Mouse (Mus musculus) heart, postnatal 10 days (tissue): ENCODE results near the gene Pign. TPM values are rescaled to one million over a fixed set of nuclear protein-coding genes. Genes with fewer than 3 reads are reported as not detected.

Experiments
- DNase-seq, 2 experiments: peaks; one replicate each; pipeline ENCODE4 v3.0.0; 2021
- intact Hi-C: fragments of 180-260 bp; cut with DNase I; formaldehyde crosslinking; loops from one replicate; pipeline ENCODE4 v1.15.1; 2025
- microRNA-seq, 2 experiments: library from miRNA; unstranded; fragments of <30 nt; microRNA quantifications; one replicate each; pipeline ENCODE4 v1.2.0; 2022
- total RNA-seq, 2 experiments: library from RNA; stranded (reverse); gene quantifications; 2 replicates each; pipeline ENCODE4 v1.2.3; 2021

The Pign gene
- total RNA-seq, 2 experiments from 2014 or later, result 24.4 to 25.6 TPM

DNA sequence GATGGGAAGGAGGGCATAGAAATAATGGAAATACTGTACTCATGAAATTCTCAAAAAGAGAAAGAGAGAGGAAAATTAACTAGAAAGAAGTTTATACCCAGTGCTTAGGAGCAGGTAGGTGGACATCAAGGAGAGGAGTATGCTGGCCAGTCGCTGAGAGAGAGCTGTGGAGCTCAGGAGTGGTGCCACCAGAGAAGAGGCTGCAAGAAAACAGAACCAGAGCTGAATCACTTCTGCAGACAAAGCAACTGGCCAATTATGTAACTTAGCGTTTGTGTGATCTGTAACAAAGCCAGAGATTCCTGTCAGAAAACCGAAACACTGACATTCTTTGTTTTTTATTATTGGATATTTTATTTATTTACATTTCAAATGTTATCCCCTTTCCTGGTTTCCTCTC lies 97.4 kb downstream of the Pign start:
- intact Hi-C loops, result no loop called here
- DNase-seq, result no peak

DNA sequence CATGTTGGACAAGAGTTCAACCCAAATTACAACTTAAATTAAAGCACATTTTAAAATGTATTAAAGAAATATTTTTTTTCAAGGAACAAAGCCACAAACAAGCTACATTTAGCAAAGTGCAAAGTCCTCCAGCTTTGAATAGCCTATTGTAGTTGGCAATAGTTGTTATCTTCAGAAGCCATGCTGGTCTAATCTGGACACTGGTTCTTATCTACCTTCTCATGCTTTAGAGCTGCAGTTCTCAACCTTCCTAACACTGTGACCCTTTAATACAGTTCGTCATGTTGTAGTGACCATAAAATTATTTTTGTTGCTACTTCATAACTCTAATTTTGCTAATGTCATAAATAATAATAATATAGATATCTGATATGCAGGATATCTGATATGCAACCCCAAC lies 99.2 kb downstream of the Pign start:
- intact Hi-C loops, result no loop called here
- no peak for DNase-seq

DNA sequence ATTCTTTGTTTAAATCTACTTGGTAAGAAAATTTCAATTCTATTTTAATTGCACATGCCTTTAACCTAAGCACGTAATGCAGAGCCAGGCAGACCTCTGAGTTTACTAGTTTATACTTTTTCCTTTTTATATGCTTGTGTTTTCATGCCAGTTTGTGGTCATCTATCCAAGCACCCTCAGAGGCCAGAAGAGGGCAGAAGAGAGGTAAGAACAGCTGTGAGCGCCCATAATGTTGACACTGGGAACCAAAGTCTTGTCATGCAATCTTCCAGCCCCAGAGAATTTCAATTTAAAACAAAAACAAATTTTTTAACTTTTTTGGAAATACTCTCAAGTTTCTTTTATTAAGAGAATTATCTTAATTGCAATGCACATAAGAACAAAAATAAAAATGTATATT lies 99.7 kb downstream of the Pign start:
- DNase-seq, result no peak
- intact Hi-C loops, result no loop called here

DNA sequence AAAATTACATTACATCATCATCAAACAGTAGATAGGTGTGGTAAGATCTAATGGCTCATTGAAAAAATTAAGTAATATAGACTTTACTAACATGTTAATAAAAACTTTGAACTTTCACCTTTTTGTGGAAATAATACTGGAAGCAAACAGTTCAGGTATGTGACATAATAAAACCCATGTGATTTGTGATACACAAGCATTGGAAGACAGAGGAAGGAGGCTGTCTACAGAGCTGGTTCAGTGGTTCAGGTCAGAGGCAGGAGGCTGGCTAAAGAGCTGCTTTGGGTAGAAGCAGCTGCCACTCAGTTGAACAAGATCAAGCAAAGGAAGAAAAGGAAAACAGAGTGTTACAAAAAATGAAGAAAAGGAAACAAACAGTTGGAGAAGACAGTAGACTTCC lies 107.4 kb downstream of the Pign start:
- intact Hi-C loops, result loop anchor here (5.0 kb wide), 1 partner anchor 569 kb away; no protein-coding TSS in a partner anchor
- DNase-seq, result no peak

DNA sequence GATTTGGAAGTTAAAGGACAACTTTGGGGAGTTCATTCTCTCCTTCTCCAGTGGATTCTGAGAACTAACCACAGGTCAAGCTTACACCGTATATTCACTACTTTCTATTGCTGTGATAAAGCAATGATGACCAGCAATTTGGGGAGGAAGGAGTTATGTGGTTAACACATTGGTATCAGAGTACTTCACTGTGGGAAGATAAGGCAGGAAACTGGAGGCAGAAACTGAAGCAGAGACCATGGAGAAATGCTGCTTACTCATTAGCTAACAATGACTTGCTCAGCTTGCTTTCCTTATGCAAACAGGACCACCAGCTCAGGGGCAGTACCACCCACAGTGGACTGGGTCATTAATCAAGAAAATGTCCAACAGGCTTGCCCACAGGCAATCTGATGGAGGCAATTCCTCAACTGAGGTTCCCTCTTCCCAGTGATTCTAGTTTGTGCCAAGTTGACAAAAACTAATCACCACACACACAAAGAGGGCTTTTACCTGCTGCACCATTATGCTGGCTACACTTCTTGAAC lies 108.2 kb downstream of the Pign start:
- intact Hi-C loops, result loop anchor here (5.0 kb wide), 1 partner anchor 568 kb away; no protein-coding TSS in a partner anchor
- DNase-seq, result no peak

DNA sequence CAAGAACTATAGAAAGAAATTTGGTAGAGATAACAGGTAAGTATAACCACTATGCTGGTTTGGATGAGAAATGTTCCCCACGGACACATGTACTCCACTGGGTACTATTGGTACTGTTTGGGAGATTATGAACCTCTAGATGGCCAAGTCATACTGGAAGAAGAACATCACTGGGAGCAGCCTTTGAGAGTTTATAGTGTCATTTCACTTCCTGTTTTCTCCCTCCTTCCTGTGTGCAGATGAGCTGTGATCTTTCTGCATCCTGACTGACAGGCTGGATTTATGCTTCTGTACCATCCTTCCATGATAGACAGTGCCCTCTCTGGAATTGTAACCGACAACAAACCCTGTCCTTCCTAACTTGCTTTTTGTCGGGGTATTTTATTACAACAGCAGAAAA lies 110.3 kb downstream of the Pign start:
- DNase-seq, result no peak
- intact Hi-C loops, result no loop called here

DNA sequence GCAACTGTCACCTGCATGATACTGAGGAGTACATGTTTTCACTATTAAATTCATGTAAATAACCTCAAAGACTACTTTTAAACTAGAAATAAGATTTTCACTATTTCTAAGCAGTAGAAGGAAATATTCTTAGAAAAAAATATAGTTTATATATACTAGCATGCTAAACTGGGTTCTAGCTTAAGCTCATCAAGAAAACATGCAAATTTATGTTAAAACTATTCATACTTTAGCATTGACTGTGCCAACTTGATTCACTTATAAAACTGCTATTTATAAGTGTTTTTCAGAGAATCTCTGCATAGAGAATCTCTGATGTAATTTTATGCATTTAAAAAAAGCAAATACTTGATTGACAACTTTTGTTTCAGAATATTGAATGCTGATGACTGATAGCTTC lies 113.3 kb downstream of the Pign start:
- intact Hi-C loops, result no loop called here
- DNase-seq, result no peak

DNA sequence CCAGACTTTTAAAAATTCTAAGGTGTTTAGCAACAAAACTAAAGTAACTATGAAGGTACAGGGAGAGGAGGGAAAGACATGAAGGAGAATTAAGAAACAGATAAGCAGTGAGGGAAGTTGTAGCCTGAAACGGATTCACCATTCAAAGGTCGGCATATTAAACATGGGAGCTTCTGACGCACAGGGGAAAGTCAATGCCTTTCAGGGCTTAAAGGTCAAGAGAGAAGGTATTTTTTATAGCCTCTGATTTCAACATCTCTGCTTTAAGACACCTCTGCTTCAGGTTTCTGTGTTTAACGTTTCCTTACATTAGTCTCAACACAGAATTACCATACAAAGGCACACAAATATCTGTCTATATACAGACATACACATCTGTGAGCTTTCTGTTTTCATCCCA lies 113.8 kb downstream of the Pign start:
- intact Hi-C loops, result no loop called here
- DNase-seq, result no peak

DNA sequence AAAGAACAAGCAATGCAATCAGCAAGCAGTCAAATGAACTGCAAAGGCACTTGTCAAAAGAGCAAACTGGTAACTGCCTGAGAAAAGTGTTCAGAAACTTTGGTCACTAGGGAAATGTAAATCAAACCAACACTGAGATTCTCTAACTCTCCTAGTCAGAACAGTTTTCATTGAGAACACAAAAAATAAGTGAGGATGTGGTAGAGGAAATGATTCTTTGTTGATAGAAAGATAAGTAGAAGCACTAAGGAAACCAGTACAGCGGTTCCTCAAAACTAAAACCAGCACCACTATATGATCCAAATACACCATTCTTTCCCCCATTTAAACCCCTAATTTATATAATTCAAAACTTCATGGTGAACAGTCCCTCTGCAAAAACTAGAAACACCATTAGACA lies 120.4 kb downstream of the Pign start:
- no peak for DNase-seq
- intact Hi-C loops, result no loop called here

DNA sequence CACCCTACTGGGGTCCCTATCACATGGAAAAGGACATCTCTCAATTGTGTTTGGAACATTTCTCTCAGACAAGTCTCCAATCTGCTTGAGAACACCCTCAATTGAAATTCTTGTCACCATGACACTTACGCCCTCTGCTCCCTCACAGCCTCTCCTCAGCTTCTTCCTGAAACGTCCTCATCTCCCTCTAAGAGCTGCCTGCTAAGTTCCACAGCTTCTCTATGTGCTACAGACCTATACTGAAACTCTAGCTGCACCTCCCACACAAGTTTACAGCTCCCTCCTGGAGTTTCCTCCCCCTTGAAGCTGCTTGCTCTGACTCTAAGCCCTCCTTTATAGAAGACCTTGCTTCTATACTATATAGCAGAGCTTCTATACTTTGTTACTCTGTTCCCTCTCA lies 139.7 kb downstream of the Pign start:
- no peak for DNase-seq
- intact Hi-C loops, result no loop called here

DNA sequence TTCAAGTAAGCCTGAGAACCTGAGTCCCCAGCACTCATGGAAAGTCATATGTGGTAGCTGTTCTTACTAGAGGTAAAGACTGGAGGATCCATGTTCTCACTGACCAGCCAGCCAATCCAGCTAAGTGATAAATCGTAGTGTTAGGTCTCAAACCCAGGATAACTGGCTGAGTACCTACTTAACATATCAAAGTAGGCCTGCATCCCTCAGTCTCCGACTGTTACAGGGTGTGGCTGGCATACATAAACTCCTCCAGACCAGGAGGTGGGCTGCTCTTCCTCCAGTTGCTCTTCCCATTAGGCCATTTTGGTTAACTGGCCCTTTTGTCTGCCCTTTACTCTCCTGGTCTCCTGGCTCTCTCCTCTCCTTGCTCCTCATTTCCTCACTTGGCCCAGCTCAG lies 141.2 kb downstream of the Pign start:
- no peak for DNase-seq
- intact Hi-C loops, result no loop called here

DNA sequence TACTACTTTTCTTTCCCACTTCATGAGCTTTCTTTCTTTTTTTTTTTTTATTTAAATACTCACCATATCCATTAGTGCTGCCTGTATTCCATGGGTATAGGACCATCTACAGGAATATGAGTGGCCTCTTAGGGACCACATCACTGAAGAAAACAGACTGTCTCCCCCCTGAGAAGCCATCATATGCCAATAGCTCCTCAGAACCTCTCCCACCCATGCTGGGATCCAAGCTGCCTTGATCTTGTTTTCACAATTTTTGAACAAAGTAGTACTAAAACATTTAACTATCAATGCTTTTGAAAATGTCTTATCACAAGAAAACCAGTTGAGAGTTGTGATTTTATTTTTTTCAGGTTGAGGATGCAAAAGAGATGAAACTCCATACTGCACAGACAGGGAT lies 145.4 kb downstream of the Pign start:
- DNase-seq, result no peak
- intact Hi-C loops, result no loop called here

DNA sequence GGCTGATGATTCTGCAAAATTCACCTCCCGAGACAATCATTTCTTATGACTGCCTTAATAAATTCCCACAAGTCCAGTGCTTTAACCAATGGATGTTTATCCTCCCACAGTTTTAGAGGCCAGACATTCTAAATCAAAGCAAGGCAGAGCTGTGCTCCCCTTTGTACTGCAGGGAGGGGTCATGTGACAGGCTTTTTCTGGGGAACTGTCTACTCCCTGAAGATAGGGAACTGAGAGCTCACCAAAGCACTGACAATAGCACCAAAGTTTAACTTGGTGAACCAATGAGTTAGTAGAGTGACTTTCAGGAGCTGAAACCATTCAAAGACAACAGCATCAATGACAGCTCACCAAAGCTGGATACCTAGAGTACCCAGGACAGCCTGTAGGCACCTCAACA lies 156.4 kb downstream of the Pign start:
- DNase-seq, result no peak
- intact Hi-C loops, result no loop called here

DNA sequence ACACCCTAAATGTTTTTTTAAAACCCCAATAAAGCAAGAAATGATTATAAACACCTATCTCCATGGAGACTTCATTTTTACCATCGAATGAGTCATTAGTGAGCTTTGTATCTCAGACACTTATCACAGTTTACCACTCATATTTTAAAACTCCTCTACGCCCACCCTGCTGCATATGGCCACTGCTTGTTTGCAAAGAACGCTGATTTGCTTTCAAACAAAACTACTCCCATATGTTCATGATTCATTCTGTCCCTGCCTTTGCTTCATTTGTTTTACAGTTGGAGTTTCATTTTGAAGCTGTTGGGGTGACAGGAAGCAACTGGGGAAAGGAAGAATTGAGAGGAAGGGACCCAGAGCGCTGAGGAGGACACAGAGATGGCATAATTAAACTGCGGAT lies 170.9 kb downstream of the Pign start:
- DNase-seq, result no peak
- intact Hi-C loops, result no loop called here

DNA sequence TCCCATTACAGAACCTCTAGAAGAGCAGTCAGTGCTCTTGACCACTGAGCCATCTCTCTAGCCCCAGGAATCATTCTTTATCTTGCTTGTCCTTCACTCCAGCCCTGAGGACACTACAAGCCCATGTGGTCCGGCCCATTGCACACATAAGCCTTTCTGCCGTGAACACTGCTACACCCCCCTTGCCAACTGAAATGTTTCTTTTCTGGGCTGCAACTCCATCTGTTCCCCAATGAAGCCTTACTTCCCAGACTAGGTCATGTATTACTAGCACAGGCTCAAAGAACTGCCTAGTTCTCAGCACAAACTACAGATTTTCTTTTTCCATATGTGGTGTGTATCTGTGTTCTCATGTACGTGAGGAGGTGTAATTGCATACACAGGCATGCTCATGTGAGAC lies 174.0 kb downstream of the Pign start:
- no peak for DNase-seq
- intact Hi-C loops, result no loop called here

DNA sequence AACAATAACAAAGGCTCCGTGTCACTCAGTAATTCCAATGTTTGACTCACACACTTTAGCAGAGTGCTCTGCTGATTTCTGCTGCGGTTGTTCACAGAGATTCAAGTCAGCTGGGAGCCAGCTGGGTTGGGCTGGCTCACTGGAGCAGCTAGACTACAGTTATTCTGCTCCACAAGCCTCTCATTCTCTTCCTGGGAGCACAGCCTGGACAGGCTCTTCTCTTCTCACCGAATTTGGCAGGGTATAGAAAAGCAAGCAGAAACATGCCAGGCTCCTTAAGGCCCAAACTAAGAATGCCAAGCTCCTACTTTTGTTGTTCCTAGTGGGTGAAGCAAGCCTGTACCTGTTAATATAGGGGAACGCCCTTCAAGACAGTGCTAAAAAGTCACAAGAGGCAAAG lies 176.4 kb downstream of the Pign start:
- DNase-seq, result no peak
- intact Hi-C loops, result no loop called here

Small RNA genes lying within 50 kb of the gene (microRNA-seq; reads per million reads assigned to microRNA genes)
- 0 reads per million in 2 experiments for gene Gm22426

Other genes starting within 250 kb of the Pign start
- 10 to 100 TPM; 26.1 to 30.4 TPM for gene Relch, start 184 bp upstream of the Pign start, total RNA-seq
- gene Tnfrsf11a, start 117.0 kb upstream of the Pign start, total RNA-seq, result 1 to 10 TPM; 1.9 to 2.1 TPM